Mouse (Mus musculus): ENCODE measurements around the gene Cyp4v3. TPM values are rescaled to one million over a fixed set of nuclear protein-coding genes. Genes with fewer than 3 reads are reported as not detected.

Cyp4v3 gene
- polyA plus RNA-seq, 1 experiment from 2014 or later = 3.5 TPM

Other genes starting within 250 kb of the Cyp4v3 start
- gene F11, start 71.2 kb downstream of the Cyp4v3 start, polyA plus RNA-seq (2014; fragmentation: Nextera tagmentation; extraction: Ambion mirVana) = not detected in 2 replicates
- gene Klkb1, start 38.4 kb downstream of the Cyp4v3 start, polyA plus RNA-seq (2014; fragmentation: Nextera tagmentation; extraction: Ambion mirVana) = 0.07 and 0.13 TPM in 2 replicates
- not detected in 2 replicates for gene Gm45753, start 24.8 kb downstream of the Cyp4v3 start, polyA plus RNA-seq (2014; fragmentation: Nextera tagmentation; extraction: Ambion mirVana)
- 17.2 and 17.6 TPM in 2 replicates for gene Fam149a, start 49.1 kb upstream of the Cyp4v3 start, polyA plus RNA-seq (2014; fragmentation: Nextera tagmentation; extraction: Ambion mirVana)
- gene Tlr3, start 77.9 kb upstream of the Cyp4v3 start, polyA plus RNA-seq (2014; fragmentation: Nextera tagmentation; extraction: Ambion mirVana) = 2.1 and 2.6 TPM in 2 replicates
- gene Sorbs2, start 174.6 kb upstream of the Cyp4v3 start, polyA plus RNA-seq (2014; fragmentation: Nextera tagmentation; extraction: Ambion mirVana) = 32.2 and 36.7 TPM in 2 replicates

All from embryonic facial prominence, embryonic 14.5 days (tissue).